ENCODE assay signal across 23 mouse cellular contexts in genomic region chr11:69777504-69778257, GRCm38 (mm10). TPM values are rescaled to one million over a fixed set of nuclear protein-coding genes. Genes with fewer than 3 reads are reported as not detected.
DNase-seq lines count a peak whose midpoint lies in the region; ATAC-seq lines count a peak whose summit lies in the region.
"Had no signal": no experiment of that assay in that cellular context is flagged by ENCODE, and none has a peak within 500 bp of the region (broad histone marks: within the 10 kb centered on the region; RNA-seq: fewer than 3 reads in every experiment).

No protein-coding gene starts in this region.

- H3K4me2 ChIP-seq in forebrain, embryonic 16.5 days (ENCODE audit: low read length) = no peak overlapping the region
- H3K4me2 ChIP-seq in kidney, embryonic 14.5 days (replicated peaks; ENCODE audit: low read depth, low read length) = no peak overlapping the region
- H3K4me2 ChIP-seq: hindbrain, embryonic 15.5 days; liver, embryonic 15.5 days; stomach, embryonic 15.5 days had no signal

- peaks cover 51% of the 10 kb centered on the region for H3K27me3 ChIP-seq in forebrain, embryonic 10.5 days (ENCODE audit: poor library complexity, severe bottlenecking)
- no peaks in the 10 kb centered on the region for H3K27me3 ChIP-seq in forebrain, embryonic 16.5 days (replicated peaks; ENCODE audit: control insufficient read depth, insufficient read depth, low read length)
- H3K27me3 ChIP-seq in kidney, embryonic 14.5 days (ENCODE audit: control insufficient read depth, insufficient read depth, low read length) = peaks cover 4% of the 10 kb centered on the region; the same call in 1 of the 2 replicates
- H3K27me3 ChIP-seq: hindbrain, embryonic 15.5 days; stomach, embryonic 15.5 days had no signal

- H3K36me3 ChIP-seq in forebrain, embryonic 10.5 days (replicated peaks) = no peaks in the 10 kb centered on the region
- peaks cover 4% of the 10 kb centered on the region for H3K36me3 ChIP-seq in forebrain, embryonic 16.5 days (ENCODE audit: control insufficient read depth, insufficient read depth)
- 0 out of 2 replicates have a peak, but pooled peaks cover 2% of the 10 kb centered on the region for H3K36me3 ChIP-seq in kidney, embryonic 14.5 days (ENCODE audit: control insufficient read depth, insufficient read depth, low read length)
- H3K36me3 ChIP-seq: liver, embryonic 15.5 days; stomach, embryonic 15.5 days had no signal

- H3K9me3 ChIP-seq in forebrain, embryonic 10.5 days = no peaks in the 10 kb centered on the region
- H3K9me3 ChIP-seq in forebrain, embryonic 16.5 days (ENCODE audit: control insufficient read depth, low read length) = no peaks in the 10 kb centered on the region
- H3K9me3 ChIP-seq in kidney, embryonic 14.5 days (ENCODE audit: control insufficient read depth, low read length) = no peaks in the 10 kb centered on the region
- H3K9me3 ChIP-seq: hindbrain, embryonic 15.5 days; liver, embryonic 15.5 days; stomach, embryonic 15.5 days had no signal

- H3K9ac ChIP-seq in forebrain, embryonic 16.5 days (replicated peaks; ENCODE audit: low read depth, low read length) = no peak overlapping the region
- no peak overlapping the region for H3K9ac ChIP-seq in kidney, embryonic 14.5 days (ENCODE audit: low read depth, low read length)
- H3K9ac ChIP-seq: hindbrain, embryonic 15.5 days; liver, embryonic 15.5 days; stomach, embryonic 15.5 days had no signal

- DNase-seq in forebrain, embryonic 10.5 days (ENCODE audit: extremely low spot score, low spot score) = no peak
- no peak for DNase-seq in kidney, adult 9 months
- peak; percentile 59 for DNase-seq in lung, postnatal 36 days
- DNase-seq in lung, postnatal 10 days = no peak
- no peak for DNase-seq in spleen, adult 12 weeks (ENCODE audit: low spot score)
- DNase-seq: adrenal gland, postnatal 25 days; gastrocnemius, postnatal 25 days; left cerebral cortex, postnatal 4 days; retina, postnatal 1 day; thymus, postnatal 4 days had no signal

- no peak for ATAC-seq in forebrain, embryonic 16.5 days
- ATAC-seq in kidney, embryonic 14.5 days (ENCODE audit: low FRiP score, low TSS enrichment) = peak; percentile 54; the same call in 1 of the 2 replicates
- ATAC-seq in monocyte, adult 5-6 weeks (replicated peaks; ENCODE audit: insufficient number of reproducible peaks, low FRiP score, low TSS enrichment, poor library complexity, severe bottlenecking) = peak; percentile 47; the same call in 1 of the 2 replicates

- 0 out of 2 replicates have a peak overlapping the region, but pooled peaks have one; percentile 5 for H3K4me3 ChIP-seq in forebrain, embryonic 10.5 days
- H3K4me3 ChIP-seq in forebrain, embryonic 16.5 days (replicated peaks; ENCODE audit: low read length) = no peak overlapping the region
- no peak overlapping the region for H3K4me3 ChIP-seq in kidney, embryonic 14.5 days (ENCODE audit: low read length)
- H3K4me3 ChIP-seq: erythroblast, embryonic 14.5 days; hindbrain, embryonic 15.5 days; liver, embryonic 15.5 days; stomach, embryonic 15.5 days had no signal

- WGBS in forebrain, embryonic 10.5 days = 66% methylated on average over 26 of the region's 26 CpGs
- 66% methylated on average over 24 of the region's 26 CpGs for WGBS in forebrain, embryonic 16.5 days
- WGBS in kidney, embryonic 14.5 days = 51% methylated on average over 26 of the region's 26 CpGs

- H3K27ac ChIP-seq in forebrain, embryonic 10.5 days = 0 out of 2 replicates have a peak overlapping the region, but pooled peaks have one; percentile 44
- H3K27ac ChIP-seq in forebrain, embryonic 16.5 days (ENCODE audit: low read length) = no peak overlapping the region
- no peak overlapping the region for H3K27ac ChIP-seq in kidney, embryonic 14.5 days (ENCODE audit: low read depth, low read length)
- H3K27ac ChIP-seq: hindbrain, embryonic 15.5 days; liver, embryonic 15.5 days; stomach, embryonic 15.5 days had no signal

- peaks cover 31% of the 10 kb centered on the region for H3K4me1 ChIP-seq in forebrain, embryonic 10.5 days
- H3K4me1 ChIP-seq in forebrain, embryonic 16.5 days (replicated peaks; ENCODE audit: control insufficient read depth, insufficient read depth, low read length) = no peaks in the 10 kb centered on the region
- H3K4me1 ChIP-seq in kidney, embryonic 14.5 days (ENCODE audit: control insufficient read depth, insufficient read depth, low read length) = peaks cover 16% of the 10 kb centered on the region
- H3K4me1 ChIP-seq: hindbrain, embryonic 15.5 days; liver, embryonic 15.5 days had no signal

RNA-seq across cellular contexts. Expression of gene Zbtb4, which starts 12.0 kb away (rescaled TPM):
- 0.46 and 0.77 TPM in 2 replicates for polyA plus RNA-seq in forebrain, embryonic 10.5 days (2016; fragmentation: Nextera tagmentation; extraction: Ambion mirVana)
- polyA plus RNA-seq in forebrain, embryonic 16.5 days (2015; fragmentation: Nextera tagmentation; extraction: Ambion mirVana) = 3.3 and 3.6 TPM in 2 replicates
- polyA plus RNA-seq in kidney, embryonic 14.5 days (2014; fragmentation: Nextera tagmentation; extraction: Ambion mirVana) = 2.0 and 2.2 TPM in 2 replicates
- total RNA-seq in monocyte, adult 5-6 weeks (2017) = 6.6 to 23.7 TPM (median 7.7 TPM) in 3 replicates

RNA-seq across cellular contexts. Expression of gene Slc35g3, which starts 15.9 kb away (rescaled TPM):
- 0.14 TPM in 1 of 2 replicates, not detected in the other for polyA plus RNA-seq in forebrain, embryonic 10.5 days (2016; fragmentation: Nextera tagmentation; extraction: Ambion mirVana)
- 0.16 and 0.18 TPM in 2 replicates for polyA plus RNA-seq in forebrain, embryonic 16.5 days (2015; fragmentation: Nextera tagmentation; extraction: Ambion mirVana)
- polyA plus RNA-seq in kidney, embryonic 14.5 days (2014; fragmentation: Nextera tagmentation; extraction: Ambion mirVana) = 0.23 and 0.36 TPM in 2 replicates
- not detected in 3 replicates for total RNA-seq in monocyte, adult 5-6 weeks (2017)
- total RNA-seq: adrenal gland, postnatal 25 days; gastrocnemius, postnatal 25 days; layer of hippocampus, postnatal 25 days; left cerebral cortex, postnatal 4 days; megakaryocyte progenitor cell, adult 5-6 weeks; midbrain, postnatal 0 days had no signal
- polyA plus RNA-seq: erythroblast, embryonic 14.5 days; frontal cortex, adult 2 months; heart, embryonic 14.5 days; liver, embryonic 15.5 days; neural tube, embryonic 14.5 days had no signal

RNA-seq across cellular contexts. Expression of gene Chrnb1, which starts 18.1 kb away (rescaled TPM):
- polyA plus RNA-seq in forebrain, embryonic 10.5 days (2016; fragmentation: Nextera tagmentation; extraction: Ambion mirVana) = 1.0 and 1.5 TPM in 2 replicates
- polyA plus RNA-seq in forebrain, embryonic 16.5 days (2015; fragmentation: Nextera tagmentation; extraction: Ambion mirVana) = 1.2 TPM in 2 replicates
- polyA plus RNA-seq in kidney, embryonic 14.5 days (2014; fragmentation: Nextera tagmentation; extraction: Ambion mirVana) = 4.6 and 6.5 TPM in 2 replicates
- total RNA-seq in monocyte, adult 5-6 weeks (2017) = 2.3 to 5.8 TPM (median 2.7 TPM) in 3 replicates
- polyA plus RNA-seq: erythroblast, embryonic 14.5 days had no signal

RNA-seq across cellular contexts. Expression of gene Polr2a, which starts 19.2 kb away (rescaled TPM):
- polyA plus RNA-seq in forebrain, embryonic 10.5 days (2016; fragmentation: Nextera tagmentation; extraction: Ambion mirVana) = 32.9 and 34.5 TPM in 2 replicates
- 16.4 and 18.1 TPM in 2 replicates for polyA plus RNA-seq in forebrain, embryonic 16.5 days (2015; fragmentation: Nextera tagmentation; extraction: Ambion mirVana)
- polyA plus RNA-seq in kidney, embryonic 14.5 days (2014; fragmentation: Nextera tagmentation; extraction: Ambion mirVana) = 30.2 and 58.4 TPM in 2 replicates
- total RNA-seq in monocyte, adult 5-6 weeks (2017) = 21.5 to 120 TPM (median 48.7 TPM) in 3 replicates

RNA-seq across cellular contexts. Expression of gene Fgf11, which starts 24.0 kb away (rescaled TPM):
- 0.73 TPM in 2 replicates for polyA plus RNA-seq in forebrain, embryonic 10.5 days (2016; fragmentation: Nextera tagmentation; extraction: Ambion mirVana)
- 5.2 and 5.9 TPM in 2 replicates for polyA plus RNA-seq in forebrain, embryonic 16.5 days (2015; fragmentation: Nextera tagmentation; extraction: Ambion mirVana)
- 1.7 and 1.9 TPM in 2 replicates for polyA plus RNA-seq in kidney, embryonic 14.5 days (2014; fragmentation: Nextera tagmentation; extraction: Ambion mirVana)
- 0.64 TPM in 1 of 3 replicates, not detected in the others for total RNA-seq in monocyte, adult 5-6 weeks (2017)
